ENCODE assay signal across 8 mouse cellular contexts in genomic region chr1:155516594-155516993, GRCm38 (mm10). TPM values are rescaled to one million over a fixed set of nuclear protein-coding genes. Genes with fewer than 3 reads are reported as not detected.
A peak's percentile ranks its signal among the peaks of the same experiment; 100 is the strongest.
DNase-seq lines count a peak whose midpoint lies in the region; ATAC-seq and TF ChIP-seq lines count a peak whose summit lies in the region.

No protein-coding gene starts in this region.

- H3K9me3 ChIP-seq in intestine, postnatal 0 days (ENCODE audit: control insufficient read depth): no peaks in the 10 kb centered on the region
- H3K9me3 ChIP-seq in intestine, embryonic 16.5 days (ENCODE audit: control insufficient read depth, low read length): no peaks in the 10 kb centered on the region
- no peaks in the 10 kb centered on the region for H3K9me3 ChIP-seq in ES-E14 (ENCODE audit: control insufficient read depth, insufficient read depth, low read depth, low read length)

- no peak for ATAC-seq in intestine, postnatal 0 days
- ATAC-seq in intestine, embryonic 16.5 days: no peak
- ATAC-seq in frontal cortex, adult (ENCODE audit: low TSS enrichment): peak; percentile 52

- no peak overlapping the region for H3K4me3 ChIP-seq in intestine, postnatal 0 days (ENCODE audit: low read depth, low read length)
- no peak overlapping the region for H3K4me3 ChIP-seq in intestine, embryonic 16.5 days (ENCODE audit: low read length)
- H3K4me3 ChIP-seq in ES-E14 (ENCODE audit: insufficient read depth in 1 of 2, low read depth in 1 of 2, low read length in 2 of 2, poor library complexity in 1 of 2, severe bottlenecking in 1 of 2): no peak overlapping the region

- no peaks in the 10 kb centered on the region for H3K36me3 ChIP-seq in intestine, postnatal 0 days (ENCODE audit: control insufficient read depth, insufficient read depth)
- H3K36me3 ChIP-seq in intestine, embryonic 16.5 days (ENCODE audit: control insufficient read depth, insufficient read depth, low read length): no peaks in the 10 kb centered on the region
- H3K36me3 ChIP-seq in ES-E14 (ENCODE audit: control insufficient read depth, insufficient read depth, low read length, poor library complexity, severe bottlenecking): no peaks in the 10 kb centered on the region

- H3K4me2 ChIP-seq in intestine, postnatal 0 days (replicated peaks; ENCODE audit: low read depth): no peak overlapping the region
- no peak overlapping the region for H3K4me2 ChIP-seq in intestine, embryonic 16.5 days (ENCODE audit: low read depth, low read length)

- H3K27me3 ChIP-seq in intestine, postnatal 0 days (replicated peaks; ENCODE audit: control insufficient read depth, insufficient read depth, low read length): no peaks in the 10 kb centered on the region
- no peaks in the 10 kb centered on the region for H3K27me3 ChIP-seq in intestine, embryonic 16.5 days (replicated peaks; ENCODE audit: control insufficient read depth, insufficient read depth, low read length)

- H3K27ac ChIP-seq in intestine, postnatal 0 days (ENCODE audit: low read depth, low read length): no peak overlapping the region
- H3K27ac ChIP-seq in intestine, embryonic 16.5 days (ENCODE audit: low read length): no peak overlapping the region
- no peak overlapping the region for H3K27ac ChIP-seq in ES-E14 (ENCODE audit: insufficient read depth, low read depth, low read length, poor library complexity, severe bottlenecking)

- WGBS in intestine, postnatal 0 days: 39% methylated on average over 7 of the region's 7 CpGs
- 36% methylated on average over 7 of the region's 7 CpGs for WGBS in intestine, embryonic 16.5 days

- TF ChIP-seq CTCF in intestine, postnatal 0 days (IDR thresholded peaks at IDR 0.05; ENCODE audit: low read depth): peak; percentile 83

- in situ Hi-C loops in ES-E14 (cut with MboI; ENCODE audit: low sequenced_read_pairs in 2 of 2, unreplicated experiment in 2 of 2): loop anchor here in 1 of 2 experiments (25.0 kb wide), 1 partner anchor 479 kb away; no protein-coding TSS in a partner anchor

- DNase-seq in ES-E14 (ENCODE audit: low read depth, low spot score): peak; percentile 56
- peak; percentile 65 to 71 for DNase-seq in cerebellum, adult 18-20 months
- DNase-seq in layer of hippocampus, postnatal 10 days (ENCODE audit: low spot score in 2 of 2): peak; percentile 82
- DNase-seq in mesoderm, embryonic 11.5 days (ENCODE audit: low read depth, low spot score): peak; percentile 45
- peak; percentile 73 for DNase-seq in testis, postnatal 14 days (ENCODE audit: low spot score)

- no peaks in the 10 kb centered on the region for H3K4me1 ChIP-seq in intestine, postnatal 0 days (replicated peaks; ENCODE audit: control insufficient read depth, insufficient read depth, low read length)
- H3K4me1 ChIP-seq in intestine, embryonic 16.5 days (ENCODE audit: control insufficient read depth, insufficient read depth, low read length): no peaks in the 10 kb centered on the region
- no peaks in the 10 kb centered on the region for H3K4me1 ChIP-seq in ES-E14 (ENCODE audit: control insufficient read depth in 2 of 2, insufficient read depth in 2 of 2, low read length in 2 of 2, poor library complexity in 1 of 2)

- H3K9ac ChIP-seq in intestine, postnatal 0 days (ENCODE audit: low read depth, low read length): no peak overlapping the region
- no peak overlapping the region for H3K9ac ChIP-seq in intestine, embryonic 16.5 days (ENCODE audit: low read depth, low read length)
- H3K9ac ChIP-seq in ES-E14 (ENCODE audit: insufficient read depth, low read depth, low read length, poor library complexity, severe bottlenecking): no peak overlapping the region

TF ChIP-seq in ES-E14, 5 proteins besides CTCF, POLR2A, EP300 and RAD21:
- TF ChIP-seq ZNF384 (IDR thresholded peaks at IDR 0.05; ENCODE audit: low read depth, low read length) (0 out of 2 replicates have a peak, but pooled peaks have one; percentile 27), CHD2 (IDR thresholded peaks at IDR 0.05; ENCODE audit: low read depth, low read length) (no peak)

RNA-seq across cellular contexts. Expression of gene Acbd6, which starts 41.3 kb away (rescaled TPM):
- polyA plus RNA-seq in intestine, postnatal 0 days (2015; fragmentation: Nextera tagmentation; extraction: Ambion mirVana): 49.4 and 49.7 TPM in 2 replicates
- polyA plus RNA-seq in intestine, embryonic 16.5 days (2015; fragmentation: Nextera tagmentation; extraction: Ambion mirVana): 48.2 and 49.1 TPM in 2 replicates
- 47.6 and 49.8 TPM in 2 replicates for total RNA-seq in ES-E14 (2012; rRNA removed)
- total RNA-seq in layer of hippocampus, postnatal 10 days (2021): 100 to 1,000 TPM; 112 to 121 TPM
